Mouse (Mus musculus) liver, postnatal 0 days (tissue): ENCODE data around the gene Bach2. TPM values are rescaled to one million over a fixed set of nuclear protein-coding genes. Genes with fewer than 3 reads are reported as not detected.

Experiments used
- ATAC-seq: fragments of 200-750 bp; cut with Nextera tagmentation; 2 replicates; pipeline ENCODE4 v1.8.0; 2017; ENCODE audit warnings: mild to moderate bottlenecking, moderate library complexity
- DNase-seq: peaks from one replicate; pipeline ENCODE4 v3.0.0-alpha.2; 2016
- H3K27ac ChIP-seq: fragments of 300-500 bp; sonication (generic); 2 replicates; pipeline ENCODE4 v1.5.1; 2014; ENCODE audit warnings: antibody characterized with exemption, moderate library complexity, mild to moderate bottlenecking, low read depth
- H3K27me3 ChIP-seq: fragments of 300-500 bp; sonication (generic); 2 replicates; pipeline ENCODE4 v1.6.1; 2014; ENCODE audit warnings: low read length, control low read depth, mixed read lengths; ENCODE audit not compliant: insufficient read depth
- H3K36me3 ChIP-seq: fragments of 300-500 bp; sonication (generic); replicated peaks from 2 replicates; pipeline ENCODE4 v1.6.1; 2014; ENCODE audit warnings: mild to moderate bottlenecking, control low read depth, low read length, moderate library complexity, mixed read lengths; ENCODE audit not compliant: insufficient read depth
- H3K4me1 ChIP-seq: fragments of 300-500 bp; sonication (generic); 2 replicates; pipeline ENCODE4 v1.6.1; 2014; ENCODE audit warnings: antibody characterized with exemption, mild to moderate bottlenecking, control low read depth; ENCODE audit not compliant: insufficient read depth
- H3K4me2 ChIP-seq: fragments of 300-500 bp; sonication (generic); 2 replicates; pipeline ENCODE4 v1.6.1; 2014; ENCODE audit warnings: low read depth, mild to moderate bottlenecking, low read length, moderate library complexity, mixed read lengths
- H3K4me3 ChIP-seq: fragments of 300-500 bp; sonication (generic); 2 replicates; pipeline ENCODE4 v1.5.1; 2014; ENCODE audit warnings: low read depth, low read length
- H3K9ac ChIP-seq: fragments of 300-500 bp; sonication (generic); replicated peaks from 2 replicates; pipeline ENCODE4 v1.6.1; 2014; ENCODE audit warnings: mild to moderate bottlenecking, moderate library complexity
- H3K9me3 ChIP-seq: fragments of 300-500 bp; sonication (generic); 2 replicates; pipeline ENCODE4 v1.6.1; 2016; ENCODE audit warnings: mild to moderate bottlenecking, control low read depth, low read length, mixed read lengths
- CTCF ChIP-seq: sonication (generic); IDR thresholded peaks from 2 replicates; pipeline ENCODE4 v1.5.1; 2016; ENCODE audit warnings: antibody characterized with exemption, low read depth
- EP300 ChIP-seq: IDR thresholded peaks from 2 replicates; pipeline ENCODE4 v1.6.1; 2016; ENCODE audit warnings: antibody characterized with exemption, low read depth, mild to moderate bottlenecking
- WGBS: fragments of 180-500 bp; shearing (Covaris S2); extraction: QIAGEN DNeasy Blood & Tissue Kit; methylation state at CpG from one replicate; pipeline ENCODE4 v1.1.7; 2014; ENCODE audit not compliant: insufficient replicate concordance; 5-methylcytosine and 5-hydroxymethylcytosine counted together
- polyA plus RNA-seq: library from polyadenylated mRNA; unstranded; fragments of >200 nt; fragmentation: Nextera tagmentation; extraction: Ambion mirVana; gene quantifications from 2 replicates; pipeline ENCODE4 v1.2.1, GENCODE M21; 2015

Bach2 gene
- polyA plus RNA-seq, 1 experiment from 2014 or later: 4.3 TPM

- 60% methylated on average over 14 of the region's 14 CpGs for WGBS
- Histone ChIP-seq H3K9me3 (no peaks in the 10 kb centered on the region), H3K27ac (no peak overlapping the region), H3K4me3 (no peak overlapping the region), H3K9ac (no peak overlapping the region), H3K4me1 (peaks cover 8% of the 10 kb centered on the region), H3K4me2 (no peak overlapping the region), H3K27me3 (no peaks in the 10 kb centered on the region), H3K36me3 (no peaks in the 10 kb centered on the region)
- TF ChIP-seq CTCF (no peak), EP300 (no peak)
- DNase-seq (no peak), ATAC-seq (no peak)
These were observed 150.7 kb downstream of the Bach2 start for GRCm38 (mm10) chr4:32389107-32389800.

GRCm38 (mm10) chr4:32391260-32391659, 152.7 kb downstream of the Bach2 start:
- peaks cover 8% of the 10 kb centered on the region; the same call in 1 of the 2 replicates for H3K4me1 ChIP-seq
- TF ChIP-seq EP300: no peak
- no peak for TF ChIP-seq CTCF
- WGBS: 71% methylated on average over 8 of the region's 8 CpGs
- ATAC-seq (no peak), DNase-seq (no peak)
- H3K4me3 ChIP-seq: no peak overlapping the region
- H3K27ac ChIP-seq: no peak overlapping the region
- H3K9me3 ChIP-seq: no peaks in the 10 kb centered on the region
- H3K9ac ChIP-seq: no peak overlapping the region
- H3K27me3 ChIP-seq: no peaks in the 10 kb centered on the region
- H3K4me2 ChIP-seq: no peak overlapping the region
- H3K36me3 ChIP-seq: no peaks in the 10 kb centered on the region

GRCm38 (mm10) chr4:32393226-32393625, 154.6 kb downstream of the Bach2 start:
- H3K36me3 ChIP-seq: no peaks in the 10 kb centered on the region
- H3K4me2 ChIP-seq: no peak overlapping the region
- H3K9me3 ChIP-seq: no peaks in the 10 kb centered on the region
- H3K4me3 ChIP-seq: no peak overlapping the region
- 73% methylated on average over 3 of the region's 3 CpGs for WGBS
- peaks cover 2% of the 10 kb centered on the region; the same call in 1 of the 2 replicates for H3K4me1 ChIP-seq
- no peak overlapping the region for H3K9ac ChIP-seq
- no peak for TF ChIP-seq EP300
- TF ChIP-seq CTCF: no peak
- DNase-seq: no peak
- no peak for ATAC-seq
- H3K27me3 ChIP-seq: no peaks in the 10 kb centered on the region
- H3K27ac ChIP-seq: no peak overlapping the region

GRCm38 (mm10) chr4:32393951-32394350, 155.3 kb downstream of the Bach2 start:
- Histone ChIP-seq H3K27ac (no peak overlapping the region), H3K9ac (no peak overlapping the region), H3K9me3 (no peaks in the 10 kb centered on the region), H3K4me1 (no peaks in the 10 kb centered on the region; the same call in 1 of the 2 replicates), H3K4me2 (no peak overlapping the region), H3K36me3 (no peaks in the 10 kb centered on the region), H3K4me3 (no peak overlapping the region), H3K27me3 (no peaks in the 10 kb centered on the region)
- DNase-seq: no peak
- no peak for TF ChIP-seq CTCF
- TF ChIP-seq EP300: no peak
- ATAC-seq: no peak
- 86% methylated on average over 1 of the region's 1 CpGs for WGBS

GRCm38 (mm10) chr4:32394850-32395249, 156.2 kb downstream of the Bach2 start:
- no peak for ATAC-seq
- H3K9me3 ChIP-seq: no peaks in the 10 kb centered on the region
- H3K4me3 ChIP-seq: no peak overlapping the region
- no peak for DNase-seq
- H3K9ac ChIP-seq: no peak overlapping the region
- H3K4me2 ChIP-seq: no peak overlapping the region
- H3K4me1 ChIP-seq: no peaks in the 10 kb centered on the region
- TF ChIP-seq CTCF: no peak
- no peak for TF ChIP-seq EP300
- 72% methylated on average over 2 of the region's 2 CpGs for WGBS
- no peaks in the 10 kb centered on the region for H3K27me3 ChIP-seq
- no peaks in the 10 kb centered on the region for H3K36me3 ChIP-seq
- H3K27ac ChIP-seq: no peak overlapping the region

GRCm38 (mm10) chr4:32401459-32401858, 162.9 kb downstream of the Bach2 start:
- Histone ChIP-seq H3K9ac (no peak overlapping the region), H3K4me1 (peaks cover 10% of the 10 kb centered on the region), H3K27me3 (no peaks in the 10 kb centered on the region), H3K36me3 (no peaks in the 10 kb centered on the region), H3K4me3 (no peak overlapping the region), H3K27ac (no peak overlapping the region), H3K4me2 (no peak overlapping the region), H3K9me3 (no peaks in the 10 kb centered on the region)
- TF ChIP-seq EP300: no peak
- no peak for TF ChIP-seq CTCF
- DNase-seq: no peak
- no peak for ATAC-seq
- WGBS: 69% methylated on average over 5 of the region's 5 CpGs
